Mouse (Mus musculus): ENCODE results near the gene Vps9d1. TPM values are rescaled to one million over a fixed set of nuclear protein-coding genes. Genes with fewer than 3 reads are reported as not detected.

Vps9d1 gene
- total and polyA plus RNA-seq, 2 experiments: 5.6 to 48.8 TPM

DNA sequence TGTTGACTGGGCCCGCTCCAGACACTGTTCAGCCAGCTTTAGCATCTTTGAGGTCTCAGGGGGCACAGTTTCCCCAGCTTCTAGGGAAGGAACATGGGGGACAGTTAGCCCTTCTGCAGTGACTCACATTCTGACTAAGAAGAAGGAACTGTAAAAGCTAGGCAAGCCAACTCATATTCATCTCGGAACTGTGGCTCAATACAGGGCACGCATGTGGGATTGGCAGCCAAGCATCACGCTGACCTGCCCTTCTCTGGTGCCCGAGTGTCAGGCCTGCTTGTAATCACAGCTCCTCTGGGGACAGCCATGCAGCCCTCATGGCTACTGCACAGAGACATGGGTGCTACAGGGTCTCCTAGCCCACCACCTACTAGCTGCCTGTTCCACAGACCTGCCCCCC lies 3.2 kb downstream of the Vps9d1 start:
- peaks cover 13% of the 10 kb centered on the region for H3K4me1 ChIP-seq (ENCODE audit: control insufficient read depth, insufficient read depth, low read length)
- TF ChIP-seq CTCF (IDR thresholded peaks at IDR 0.05; ENCODE audit: low read depth, low read length) (no peak), POLR2A (IDR thresholded peaks at IDR 0.05; ENCODE audit: extremely low read depth, insufficient read depth, low read length) (no peak)
- peaks cover 19% of the 10 kb centered on the region; the same call in 1 of the 2 replicates for H3K79me2 ChIP-seq (ENCODE audit: control insufficient read depth, insufficient read depth, low read length)
- H3K36me3 ChIP-seq (ENCODE audit: control insufficient read depth, insufficient read depth, low read length): peaks cover 6% of the 10 kb centered on the region; the same call in 1 of the 2 replicates
- WGBS: 91% methylated on average over 5 of the region's 5 CpGs
- no peak overlapping the region for H3K4me3 ChIP-seq (ENCODE audit: insufficient read depth, low read depth, low read length)
- no peaks in the 10 kb centered on the region for H3K27me3 ChIP-seq (ENCODE audit: control insufficient read depth, insufficient read depth, low read length)
- H3K9ac ChIP-seq (ENCODE audit: low read depth, low read length): no peak overlapping the region
- H3K27ac ChIP-seq (replicated peaks; ENCODE audit: insufficient read depth, low read depth, low read length): no peak overlapping the region
- DNase-seq (ENCODE audit: extremely low read depth, low read depth, low spot score): no peak

DNA sequence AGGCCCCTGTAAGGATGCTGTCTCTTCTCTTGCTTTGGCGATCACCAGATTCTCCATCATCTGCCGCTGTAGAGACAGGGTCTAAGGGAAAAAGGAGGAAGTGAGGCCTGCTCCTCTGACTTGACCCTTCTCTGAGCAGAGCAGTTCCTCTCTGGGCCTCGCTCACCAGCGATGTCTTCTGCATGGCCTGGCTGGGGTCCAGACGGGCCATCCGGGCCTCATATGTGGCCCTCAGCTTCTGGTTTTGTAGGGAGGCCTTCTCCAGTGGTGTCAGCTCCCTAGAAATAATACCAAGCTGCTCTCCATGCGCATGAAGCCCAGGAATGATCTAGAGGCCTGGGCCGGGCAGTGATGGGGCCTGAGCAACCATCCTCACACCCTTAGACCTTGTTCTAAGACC lies 5.6 kb downstream of the Vps9d1 start:
- WGBS: 91% methylated on average over 8 of the region's 8 CpGs
- H3K79me2 ChIP-seq (ENCODE audit: control insufficient read depth, insufficient read depth, low read length): peaks cover under 1% of the 10 kb centered on the region; the same call in 1 of the 2 replicates
- H3K4me1 ChIP-seq (ENCODE audit: control insufficient read depth, insufficient read depth, low read length): peaks cover 25% of the 10 kb centered on the region
- no peak overlapping the region for H3K4me3 ChIP-seq (ENCODE audit: insufficient read depth, low read depth, low read length)
- DNase-seq (ENCODE audit: extremely low read depth, low read depth, low spot score): no peak
- H3K27ac ChIP-seq (replicated peaks; ENCODE audit: insufficient read depth, low read depth, low read length): no peak overlapping the region
- H3K36me3 ChIP-seq (ENCODE audit: control insufficient read depth, insufficient read depth, low read length): peaks cover 6% of the 10 kb centered on the region; the same call in 1 of the 2 replicates
- TF ChIP-seq POLR2A (IDR thresholded peaks at IDR 0.05; ENCODE audit: extremely low read depth, insufficient read depth, low read length): no peak
- TF ChIP-seq CTCF (IDR thresholded peaks at IDR 0.05; ENCODE audit: low read depth, low read length): no peak
- H3K9ac ChIP-seq (ENCODE audit: low read depth, low read length): no peak overlapping the region
- no peaks in the 10 kb centered on the region for H3K27me3 ChIP-seq (ENCODE audit: control insufficient read depth, insufficient read depth, low read length)

DNA sequence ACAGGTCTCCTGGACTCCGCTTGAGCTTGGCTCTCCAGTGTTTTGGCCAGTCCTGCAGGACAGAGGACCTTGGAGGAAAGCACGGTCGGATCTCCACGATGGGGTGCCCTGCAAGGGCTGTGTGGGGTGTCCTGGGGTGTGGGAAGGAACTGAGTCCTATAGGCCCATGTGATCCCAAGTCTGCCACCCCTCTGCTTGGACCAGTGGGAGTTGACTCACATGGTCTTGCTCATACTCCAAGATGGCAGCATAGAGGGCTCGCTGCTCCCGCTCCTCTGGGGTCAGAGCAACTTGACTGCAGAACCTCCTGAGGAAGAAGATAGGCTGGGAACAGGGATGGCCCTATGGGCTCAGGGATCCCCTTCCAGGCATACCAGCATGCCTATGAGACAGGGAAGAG lies 6.4 kb downstream of the Vps9d1 start:
- H3K36me3 ChIP-seq (ENCODE audit: control insufficient read depth, insufficient read depth, low read length): peaks cover 6% of the 10 kb centered on the region; the same call in 1 of the 2 replicates
- no peak for DNase-seq (ENCODE audit: extremely low read depth, low read depth, low spot score)
- no peak overlapping the region for H3K4me3 ChIP-seq (ENCODE audit: insufficient read depth, low read depth, low read length)
- TF ChIP-seq POLR2A (IDR thresholded peaks at IDR 0.05; ENCODE audit: extremely low read depth, insufficient read depth, low read length): no peak
- no peak for TF ChIP-seq CTCF (IDR thresholded peaks at IDR 0.05; ENCODE audit: low read depth, low read length)
- peaks cover 32% of the 10 kb centered on the region for H3K4me1 ChIP-seq (ENCODE audit: control insufficient read depth, insufficient read depth, low read length)
- WGBS: over 99% methylated on average over 6 of the region's 6 CpGs
- H3K9ac ChIP-seq (ENCODE audit: low read depth, low read length): no peak overlapping the region
- H3K27ac ChIP-seq (replicated peaks; ENCODE audit: insufficient read depth, low read depth, low read length): no peak overlapping the region
- no peaks in the 10 kb centered on the region for H3K27me3 ChIP-seq (ENCODE audit: control insufficient read depth, insufficient read depth, low read length)
- H3K79me2 ChIP-seq (ENCODE audit: control insufficient read depth, insufficient read depth, low read length): no peaks in the 10 kb centered on the region; the same call in 1 of the 2 replicates

DNA sequence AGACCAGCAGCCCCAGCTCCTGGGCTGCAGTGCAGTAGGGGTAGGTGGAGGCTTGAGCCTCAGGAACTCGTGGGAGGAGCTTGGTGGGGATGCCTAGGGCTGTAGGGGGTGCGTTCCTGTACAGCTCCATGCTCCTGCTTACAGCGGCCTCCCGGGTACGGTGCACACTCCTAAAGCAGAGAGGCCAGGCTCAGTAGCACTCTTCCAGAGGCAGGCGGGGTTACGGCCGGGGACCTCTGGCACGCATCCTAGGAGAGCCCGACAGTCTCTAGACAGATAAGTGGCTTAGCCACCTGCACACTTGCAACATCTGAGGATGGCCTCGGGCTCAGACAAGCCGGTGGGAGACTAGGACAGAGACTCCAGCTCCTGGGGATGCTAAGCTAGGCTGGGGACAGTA lies 8.6 kb downstream of the Vps9d1 start:
- Histone ChIP-seq H3K79me2 (ENCODE audit: control insufficient read depth, insufficient read depth, low read length) (no peaks in the 10 kb centered on the region), H3K27me3 (ENCODE audit: control insufficient read depth, insufficient read depth, low read length) (no peaks in the 10 kb centered on the region), H3K36me3 (ENCODE audit: control insufficient read depth, insufficient read depth, low read length) (peaks cover 6% of the 10 kb centered on the region; the same call in 1 of the 2 replicates), H3K4me3 (ENCODE audit: insufficient read depth, low read depth, low read length) (no peak overlapping the region), H3K4me1 (ENCODE audit: control insufficient read depth, insufficient read depth, low read length) (peaks cover 42% of the 10 kb centered on the region), H3K9ac (ENCODE audit: low read depth, low read length) (peak overlapping the region; percentile 72), H3K27ac (replicated peaks; ENCODE audit: insufficient read depth, low read depth, low read length) (peak overlapping the region; percentile 97)
- DNase-seq (ENCODE audit: extremely low read depth, low read depth, low spot score): peak; percentile 62
- no peak for TF ChIP-seq POLR2A (IDR thresholded peaks at IDR 0.05; ENCODE audit: extremely low read depth, insufficient read depth, low read length)
- no peak for TF ChIP-seq CTCF (IDR thresholded peaks at IDR 0.05; ENCODE audit: low read depth, low read length)
- WGBS: 41% methylated on average over 12 of the region's 12 CpGs

DNA sequence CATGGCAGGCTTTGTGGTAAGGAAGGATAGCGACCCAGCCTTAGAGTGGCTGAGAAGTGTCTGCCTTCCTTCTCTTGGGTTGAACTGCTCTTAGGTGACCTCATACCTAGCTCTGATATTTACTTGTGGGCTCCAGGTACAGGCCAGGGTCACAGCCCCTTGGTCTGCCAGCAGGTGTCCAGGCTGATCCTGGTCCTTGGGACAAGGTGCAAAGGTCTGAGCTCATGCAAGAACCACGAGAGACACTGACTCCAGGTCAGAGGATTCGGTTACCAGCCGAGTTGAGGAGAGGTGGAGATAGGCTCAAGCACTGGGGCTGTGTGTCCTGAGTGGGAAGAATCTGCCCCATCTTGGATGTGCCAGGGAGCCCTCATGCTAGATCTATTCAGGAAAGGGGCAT lies 9.8 kb downstream of the Vps9d1 start:
- H3K36me3 ChIP-seq (ENCODE audit: control insufficient read depth, insufficient read depth, low read length): peaks cover 2% of the 10 kb centered on the region; the same call in 1 of the 2 replicates
- no peaks in the 10 kb centered on the region for H3K27me3 ChIP-seq (ENCODE audit: control insufficient read depth, insufficient read depth, low read length)
- TF ChIP-seq POLR2A (IDR thresholded peaks at IDR 0.05; ENCODE audit: extremely low read depth, insufficient read depth, low read length): peak; percentile 40; the same call in 1 of the 2 replicates
- no peak for TF ChIP-seq CTCF (IDR thresholded peaks at IDR 0.05; ENCODE audit: low read depth, low read length)
- H3K27ac ChIP-seq (replicated peaks; ENCODE audit: insufficient read depth, low read depth, low read length): peak overlapping the region; percentile 97
- WGBS: 21% methylated on average over 4 of the region's 4 CpGs
- DNase-seq (ENCODE audit: extremely low read depth, low read depth, low spot score): peak; percentile 99
- H3K79me2 ChIP-seq (ENCODE audit: control insufficient read depth, insufficient read depth, low read length): no peaks in the 10 kb centered on the region
- peak overlapping the region; percentile 72 for H3K9ac ChIP-seq (ENCODE audit: low read depth, low read length)
- no peak overlapping the region for H3K4me3 ChIP-seq (ENCODE audit: insufficient read depth, low read depth, low read length)
- H3K4me1 ChIP-seq (ENCODE audit: control insufficient read depth, insufficient read depth, low read length): peaks cover 42% of the 10 kb centered on the region

- TF ChIP-seq CTCF (IDR thresholded peaks at IDR 0.05; ENCODE audit: low read depth, low read length) (peak; percentile 84), POLR2A (IDR thresholded peaks at IDR 0.05; ENCODE audit: extremely low read depth, insufficient read depth, low read length) (no peak)
- no peaks in the 10 kb centered on the region for H3K36me3 ChIP-seq (ENCODE audit: control insufficient read depth, insufficient read depth, low read length)
- no peak overlapping the region for H3K4me3 ChIP-seq (ENCODE audit: insufficient read depth, low read depth, low read length)
- H3K9ac ChIP-seq (ENCODE audit: low read depth, low read length): peak overlapping the region; percentile 51
- H3K27me3 ChIP-seq (ENCODE audit: control insufficient read depth, insufficient read depth, low read length): no peaks in the 10 kb centered on the region
- DNase-seq (ENCODE audit: extremely low read depth, low read depth, low spot score): peak; percentile 86
- H3K79me2 ChIP-seq (ENCODE audit: control insufficient read depth, insufficient read depth, low read length): no peaks in the 10 kb centered on the region
- peaks cover 42% of the 10 kb centered on the region for H3K4me1 ChIP-seq (ENCODE audit: control insufficient read depth, insufficient read depth, low read length)
- 45% methylated on average over 11 of the region's 11 CpGs for WGBS
- H3K27ac ChIP-seq (replicated peaks; ENCODE audit: insufficient read depth, low read depth, low read length): peak overlapping the region; percentile 96
Measured at GRCm38 (mm10) chr8:123243053-123243452, 11.1 kb downstream of the Vps9d1 start.
